Mouse (Mus musculus): ENCODE data around the gene Lpp. TPM values are rescaled to one million over a fixed set of nuclear protein-coding genes. Genes with fewer than 3 reads are reported as not detected.
A peak's percentile ranks its signal among the peaks of the same experiment; 100 is the strongest.

Lpp gene
- polyA plus RNA-seq, 1 experiment = 176 TPM

DNA sequence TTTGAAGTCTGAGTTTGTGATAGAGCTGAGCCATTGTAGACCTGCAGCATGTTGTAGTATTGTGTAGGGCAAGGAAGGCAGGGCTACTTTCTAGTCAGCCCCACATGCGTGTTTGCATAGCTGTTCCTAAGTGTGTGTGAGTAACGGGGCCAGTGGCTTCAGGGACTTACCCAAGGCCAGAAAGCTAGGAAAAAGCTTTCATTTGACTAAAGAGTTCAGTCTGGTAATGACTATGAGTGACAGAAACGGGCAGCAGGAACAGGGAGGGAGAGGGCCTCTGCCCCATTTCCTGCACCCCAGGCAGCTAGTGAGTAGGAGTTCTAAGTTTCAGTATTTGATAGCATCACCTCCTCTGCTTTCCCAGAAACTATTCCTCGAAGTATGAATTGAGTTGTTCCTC is 113.4 kb downstream of the Lpp start:
- TF ChIP-seq CTCF (IDR thresholded peaks at IDR 0.05; ENCODE audit: control insufficient read depth, insufficient read depth, insufficient replicate concordance, low read depth, low read length) (no peak), POLR2A (IDR thresholded peaks at IDR 0.05; ENCODE audit: control insufficient read depth, low read depth, low read length) (no peak)
- Histone ChIP-seq H3K27me3 (ENCODE audit: control insufficient read depth, insufficient read depth, low read length) (no peaks in the 10 kb centered on the region), H3K36me3 (ENCODE audit: control insufficient read depth, insufficient read depth, low read length) (no peaks in the 10 kb centered on the region), H3K4me1 (ENCODE audit: control insufficient read depth, insufficient read depth, low read length) (no peaks in the 10 kb centered on the region), H3K4me3 (ENCODE audit: control insufficient read depth, low read depth, low read length) (no peak overlapping the region), H3K27ac (ENCODE audit: control insufficient read depth, insufficient read depth, low read depth, low read length) (no peak overlapping the region)

- no peaks in the 10 kb centered on the region for H3K4me1 ChIP-seq (ENCODE audit: control insufficient read depth, insufficient read depth, low read length)
- H3K36me3 ChIP-seq (ENCODE audit: control insufficient read depth, insufficient read depth, low read length) = no peaks in the 10 kb centered on the region
- H3K27ac ChIP-seq (ENCODE audit: control insufficient read depth, insufficient read depth, low read depth, low read length) = no peak overlapping the region
- TF ChIP-seq CTCF (IDR thresholded peaks at IDR 0.05; ENCODE audit: control insufficient read depth, insufficient read depth, insufficient replicate concordance, low read depth, low read length) = no peak
- no peak for TF ChIP-seq POLR2A (IDR thresholded peaks at IDR 0.05; ENCODE audit: control insufficient read depth, low read depth, low read length)
- no peak overlapping the region for H3K4me3 ChIP-seq (ENCODE audit: control insufficient read depth, low read depth, low read length)
- no peaks in the 10 kb centered on the region for H3K27me3 ChIP-seq (ENCODE audit: control insufficient read depth, insufficient read depth, low read length)
Measured at GRCm38 (mm10) chr16:24507927-24508540, 114.7 kb downstream of the Lpp start.

- Histone ChIP-seq H3K4me3 (ENCODE audit: control insufficient read depth, low read depth, low read length) (no peak overlapping the region), H3K27ac (ENCODE audit: control insufficient read depth, insufficient read depth, low read depth, low read length) (no peak overlapping the region), H3K36me3 (ENCODE audit: control insufficient read depth, insufficient read depth, low read length) (no peaks in the 10 kb centered on the region), H3K27me3 (ENCODE audit: control insufficient read depth, insufficient read depth, low read length) (no peaks in the 10 kb centered on the region), H3K4me1 (ENCODE audit: control insufficient read depth, insufficient read depth, low read length) (no peaks in the 10 kb centered on the region)
- TF ChIP-seq POLR2A (IDR thresholded peaks at IDR 0.05; ENCODE audit: control insufficient read depth, low read depth, low read length) = no peak
- no peak for TF ChIP-seq CTCF (IDR thresholded peaks at IDR 0.05; ENCODE audit: control insufficient read depth, insufficient read depth, insufficient replicate concordance, low read depth, low read length)
Measured at GRCm38 (mm10) chr16:24509100-24509812, 115.9 kb downstream of the Lpp start.

GRCm38 (mm10) chr16:24509813-24510166 is 116.5 kb downstream of the Lpp start:
- Histone ChIP-seq H3K27ac (ENCODE audit: control insufficient read depth, insufficient read depth, low read depth, low read length) (no peak overlapping the region), H3K4me3 (ENCODE audit: control insufficient read depth, low read depth, low read length) (no peak overlapping the region)
- TF ChIP-seq CTCF (IDR thresholded peaks at IDR 0.05; ENCODE audit: control insufficient read depth, insufficient read depth, insufficient replicate concordance, low read depth, low read length) (no peak), POLR2A (IDR thresholded peaks at IDR 0.05; ENCODE audit: control insufficient read depth, low read depth, low read length) (no peak)

GRCm38 (mm10) chr16:24513228-24513627 is 119.9 kb downstream of the Lpp start:
- Histone ChIP-seq H3K4me1 (ENCODE audit: control insufficient read depth, insufficient read depth, low read length) (no peaks in the 10 kb centered on the region; the same call in 1 of the 2 replicates), H3K27ac (ENCODE audit: control insufficient read depth, insufficient read depth, low read depth, low read length) (no peak overlapping the region), H3K4me3 (ENCODE audit: control insufficient read depth, low read depth, low read length) (no peak overlapping the region), H3K36me3 (ENCODE audit: control insufficient read depth, insufficient read depth, low read length) (no peaks in the 10 kb centered on the region), H3K27me3 (ENCODE audit: control insufficient read depth, insufficient read depth, low read length) (no peaks in the 10 kb centered on the region)
- TF ChIP-seq POLR2A (IDR thresholded peaks at IDR 0.05; ENCODE audit: control insufficient read depth, low read depth, low read length) (no peak), CTCF (IDR thresholded peaks at IDR 0.05; ENCODE audit: control insufficient read depth, insufficient read depth, insufficient replicate concordance, low read depth, low read length) (no peak)

More at GRCm38 (mm10) chr16:24509813-24510166, 116.5 kb downstream of the Lpp start:
- Histone ChIP-seq H3K36me3 (ENCODE audit: control insufficient read depth, insufficient read depth, low read length) (no peaks in the 10 kb centered on the region), H3K4me1 (ENCODE audit: control insufficient read depth, insufficient read depth, low read length) (no peaks in the 10 kb centered on the region), H3K27me3 (ENCODE audit: control insufficient read depth, insufficient read depth, low read length) (no peaks in the 10 kb centered on the region)

DNA sequence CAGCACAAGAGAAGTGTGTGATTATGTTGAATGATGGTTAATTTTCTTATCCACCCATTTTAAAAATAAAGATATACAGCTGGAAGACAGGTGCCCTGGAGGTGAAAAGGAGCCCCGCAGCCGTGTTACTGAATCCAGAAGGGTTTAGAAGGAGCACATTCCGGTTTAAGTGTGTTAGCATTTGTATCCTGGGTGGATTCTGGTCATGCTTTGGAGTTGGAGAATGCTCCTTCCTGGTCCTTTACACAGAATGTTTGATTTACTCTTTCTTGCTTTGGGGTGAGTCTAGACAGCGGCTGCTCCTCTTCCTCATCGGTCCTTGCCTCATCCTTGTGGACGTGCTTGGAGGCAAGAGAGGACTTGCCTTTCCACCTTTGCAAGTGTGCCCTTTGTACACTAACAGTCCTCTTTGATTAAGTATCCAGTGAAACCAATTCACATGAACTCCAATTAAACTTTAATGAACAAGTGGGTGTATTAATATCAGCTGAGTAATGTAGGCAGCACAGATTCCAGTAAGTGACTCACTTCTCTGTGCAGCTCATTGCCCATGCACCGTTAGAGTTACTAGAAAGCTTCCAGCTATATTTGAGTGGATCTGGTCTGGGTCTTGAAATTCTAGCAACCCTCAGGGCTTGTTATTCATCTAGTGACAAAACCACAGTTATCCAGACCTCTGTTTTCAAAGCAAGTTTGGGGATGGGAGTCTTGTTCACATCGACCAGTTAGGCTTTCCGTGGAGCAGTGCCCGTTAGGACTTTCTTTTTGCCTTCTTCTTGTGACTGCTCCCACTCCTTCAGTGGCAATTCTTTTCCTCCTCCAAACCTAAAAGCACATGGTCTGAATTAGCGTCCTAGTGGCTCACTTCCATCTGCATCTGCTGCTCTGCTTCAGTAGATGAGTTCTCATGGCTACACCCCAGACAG is 121.8 kb downstream of the Lpp start:
- TF ChIP-seq CTCF (IDR thresholded peaks at IDR 0.05; ENCODE audit: control insufficient read depth, insufficient read depth, insufficient replicate concordance, low read depth, low read length) (no peak), POLR2A (IDR thresholded peaks at IDR 0.05; ENCODE audit: control insufficient read depth, low read depth, low read length) (no peak)
- H3K4me1 ChIP-seq (ENCODE audit: control insufficient read depth, insufficient read depth, low read length) = no peaks in the 10 kb centered on the region; the same call in 1 of the 2 replicates
- no peak overlapping the region for H3K4me3 ChIP-seq (ENCODE audit: control insufficient read depth, low read depth, low read length)
- H3K27me3 ChIP-seq (ENCODE audit: control insufficient read depth, insufficient read depth, low read length) = no peaks in the 10 kb centered on the region
- H3K36me3 ChIP-seq (ENCODE audit: control insufficient read depth, insufficient read depth, low read length) = no peaks in the 10 kb centered on the region
- no peak overlapping the region for H3K27ac ChIP-seq (ENCODE audit: control insufficient read depth, insufficient read depth, low read depth, low read length)

DNA sequence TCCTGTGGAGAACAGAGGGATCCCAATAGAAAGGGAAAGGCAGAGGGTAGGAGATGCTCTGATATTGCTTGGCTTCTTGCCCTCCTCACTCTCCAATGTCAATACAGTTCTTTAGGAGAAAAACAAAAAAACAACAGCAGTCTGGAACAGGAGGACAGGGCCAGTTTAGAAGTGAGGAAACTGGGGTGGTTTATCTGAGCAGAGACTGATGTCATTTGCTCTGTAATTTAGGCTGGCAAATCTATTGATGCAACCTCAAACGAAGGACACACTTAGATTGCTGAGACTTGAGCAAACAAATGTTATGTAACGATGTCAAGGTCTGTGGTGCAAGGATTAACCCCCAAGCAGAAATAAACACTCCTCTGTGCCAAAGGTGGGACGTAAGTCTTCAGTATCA is 123.7 kb downstream of the Lpp start:
- 0 out of 2 replicates have a peak overlapping the region, but pooled peaks have one; percentile 20 for H3K27ac ChIP-seq (ENCODE audit: control insufficient read depth, insufficient read depth, low read depth, low read length)
- no peaks in the 10 kb centered on the region; the same call in 1 of the 2 replicates for H3K4me1 ChIP-seq (ENCODE audit: control insufficient read depth, insufficient read depth, low read length)
- no peaks in the 10 kb centered on the region for H3K36me3 ChIP-seq (ENCODE audit: control insufficient read depth, insufficient read depth, low read length)
- no peak for TF ChIP-seq POLR2A (IDR thresholded peaks at IDR 0.05; ENCODE audit: control insufficient read depth, low read depth, low read length)
- no peak for TF ChIP-seq CTCF (IDR thresholded peaks at IDR 0.05; ENCODE audit: control insufficient read depth, insufficient read depth, insufficient replicate concordance, low read depth, low read length)
- no peak overlapping the region for H3K4me3 ChIP-seq (ENCODE audit: control insufficient read depth, low read depth, low read length)
- no peaks in the 10 kb centered on the region for H3K27me3 ChIP-seq (ENCODE audit: control insufficient read depth, insufficient read depth, low read length)

Measured in testis, adult 2 months (tissue).